Mouse (Mus musculus) cerebellum, postnatal 10 days (tissue): Measurements from ENCODE around the gene Ifna11.
"Not testable (repeated sequence)": the region's sequence is repeated elsewhere in the genome, so short reads cannot be mapped to it uniquely, and the experiment has no call there.

Experiments used
- DNase-seq, 2 experiments: peaks; one replicate each; pipeline ENCODE4 v3.0.0; 2021; ENCODE audit warnings: mixed read lengths in 2 of 2

Gene Ifna11

DNA sequence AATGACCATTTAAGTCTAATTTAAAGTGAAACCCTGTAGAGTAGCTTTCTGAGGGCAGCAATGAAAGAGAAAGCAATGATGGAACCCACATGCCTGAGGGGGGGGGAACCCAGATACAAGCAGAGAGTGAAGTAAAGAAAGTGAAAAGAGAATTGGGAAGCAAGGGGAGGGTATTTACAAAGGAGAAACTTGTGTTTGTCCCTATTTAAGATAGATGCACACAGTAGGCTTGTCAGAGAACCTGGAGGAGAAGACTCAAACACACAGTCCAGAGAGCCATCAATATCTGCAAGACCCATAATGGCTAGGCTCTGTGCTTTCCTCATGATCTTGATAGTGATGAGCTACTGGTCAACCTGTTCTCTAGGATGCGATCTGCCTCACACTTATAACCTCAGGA, at the start of gene Ifna11:
TSS of gene Ifna11 (plus strand) at position 301 of the 400 bp plus-strand sequence.
- DNase-seq: no peak

DNA sequence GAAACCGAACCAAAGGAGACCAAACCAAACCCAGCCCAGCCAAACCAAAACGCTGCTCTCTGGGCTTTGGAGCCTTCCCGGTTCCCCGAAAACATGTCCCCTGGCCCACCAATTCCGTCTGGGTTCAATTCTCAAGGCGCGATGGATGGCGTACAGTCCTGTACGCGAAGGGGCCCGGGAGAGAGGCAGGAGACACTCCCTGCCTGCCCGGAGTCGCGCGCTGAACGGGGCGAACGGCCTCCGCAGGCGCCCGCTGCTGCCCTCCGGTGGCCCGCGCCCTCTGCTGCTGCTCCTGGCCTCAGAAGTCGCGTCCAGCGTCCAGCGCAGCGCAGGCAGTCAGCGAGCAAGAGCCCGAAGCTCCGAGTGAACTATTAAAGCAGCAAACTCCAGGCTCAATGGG, 46.2 kb upstream of the Ifna11 start, which contains the start of gene Gm13290:
TSS of gene Gm13290 (plus strand) at position 301 of the 400 bp plus-strand sequence.
- not testable (repeated sequence) for DNase-seq

DNA sequence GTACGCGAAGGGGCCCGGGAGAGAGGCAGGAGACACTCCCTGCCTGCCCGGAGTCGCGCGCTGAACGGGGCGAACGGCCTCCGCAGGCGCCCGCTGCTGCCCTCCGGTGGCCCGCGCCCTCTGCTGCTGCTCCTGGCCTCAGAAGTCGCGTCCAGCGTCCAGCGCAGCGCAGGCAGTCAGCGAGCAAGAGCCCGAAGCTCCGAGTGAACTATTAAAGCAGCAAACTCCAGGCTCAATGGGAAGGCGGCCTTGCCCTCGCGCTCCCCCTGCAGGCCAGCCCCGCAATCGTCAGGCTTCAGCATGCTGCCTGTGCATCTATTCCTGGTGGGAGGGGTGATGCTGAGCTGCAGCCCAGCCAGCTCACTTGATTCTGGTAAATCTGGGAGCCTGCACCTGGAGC, 43.1 kb upstream of the Ifna11 start, which contains the start of gene Gm13289:
TSS of gene Gm13289 (plus strand) at position 301 of the 400 bp plus-strand sequence.
- not testable (repeated sequence) for DNase-seq

DNA sequence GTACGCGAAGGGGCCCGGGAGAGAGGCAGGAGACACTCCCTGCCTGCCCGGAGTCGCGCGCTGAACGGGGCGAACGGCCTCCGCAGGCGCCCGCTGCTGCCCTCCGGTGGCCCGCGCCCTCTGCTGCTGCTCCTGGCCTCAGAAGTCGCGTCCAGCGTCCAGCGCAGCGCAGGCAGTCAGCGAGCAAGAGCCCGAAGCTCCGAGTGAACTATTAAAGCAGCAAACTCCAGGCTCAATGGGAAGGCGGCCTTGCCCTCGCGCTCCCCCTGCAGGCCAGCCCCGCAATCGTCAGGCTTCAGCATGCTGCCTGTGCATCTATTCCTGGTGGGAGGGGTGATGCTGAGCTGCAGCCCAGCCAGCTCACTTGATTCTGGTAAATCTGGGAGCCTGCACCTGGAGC, 40.2 kb upstream of the Ifna11 start, which contains the start of gene Gm13272:
TSS of gene Gm13272 (plus strand) at position 301 of the 400 bp plus-strand sequence.
- DNase-seq: not testable (repeated sequence)

DNA sequence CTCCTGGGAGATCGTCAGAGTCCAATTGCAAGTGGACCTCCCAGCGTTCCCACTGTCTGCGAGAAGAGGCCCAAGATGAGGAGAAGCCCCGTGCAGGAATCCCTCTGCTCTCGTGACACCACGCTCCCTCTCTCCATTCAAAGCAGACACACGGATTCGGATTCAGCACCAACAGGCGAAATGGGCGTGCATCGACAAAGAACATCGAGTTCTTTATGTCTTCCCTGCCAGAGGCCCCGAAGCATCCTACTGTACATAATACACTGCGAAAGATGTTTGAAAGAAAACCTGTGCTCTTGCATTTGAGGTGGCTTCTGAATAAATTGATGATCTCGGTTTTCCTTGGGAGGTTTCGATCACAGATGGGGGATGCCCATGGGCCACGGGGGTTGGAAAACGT, 39.4 kb upstream of the Ifna11 start:
- DNase-seq: peak in 1 of 2 experiments; percentile 3

DNA sequence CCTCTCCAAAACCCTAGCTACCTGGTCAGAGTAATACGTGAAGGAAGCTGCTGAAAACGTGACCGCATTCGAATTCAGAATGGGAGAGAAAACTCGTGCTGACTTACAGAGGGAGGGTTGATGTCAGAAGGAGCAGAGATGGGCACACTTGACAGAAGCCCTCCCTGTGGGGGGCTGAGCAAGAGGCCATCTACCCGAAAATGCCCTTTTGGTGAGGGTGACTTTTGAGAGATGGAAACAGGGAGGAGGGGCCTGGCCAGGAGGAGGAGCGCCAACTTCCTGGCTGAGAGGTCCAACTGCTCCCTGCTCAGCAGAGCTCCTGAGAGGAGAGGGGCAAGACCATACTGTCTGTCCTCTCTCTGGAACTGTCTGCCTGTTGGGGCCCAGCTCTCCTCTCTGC, 37.9 kb upstream of the Ifna11 start, which contains the start of gene Ifnz:
TSS of gene Ifnz (plus strand) at position 301 of the 400 bp plus-strand sequence.
- not testable (repeated sequence) for DNase-seq

DNA sequence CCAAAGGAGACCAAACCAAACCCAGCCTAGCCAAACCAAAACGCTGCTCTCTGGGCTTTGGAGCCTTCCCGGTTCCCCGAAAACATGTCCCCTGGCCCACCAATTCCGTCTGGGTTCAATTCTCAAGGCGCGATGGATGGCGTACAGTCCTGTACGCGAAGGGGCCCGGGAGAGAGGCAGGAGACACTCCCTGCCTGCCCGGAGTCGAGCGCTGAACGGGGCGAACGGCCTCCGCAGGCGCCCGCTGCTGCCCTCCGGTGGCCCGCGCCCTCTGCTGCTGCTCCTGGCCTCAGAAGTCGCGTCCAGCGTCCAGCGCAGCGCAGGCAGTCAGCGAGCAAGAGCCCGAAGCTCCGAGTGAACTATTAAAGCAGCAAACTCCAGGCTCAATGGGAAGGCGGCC, 37.4 kb upstream of the Ifna11 start:
- DNase-seq: not testable (repeated sequence)

DNA sequence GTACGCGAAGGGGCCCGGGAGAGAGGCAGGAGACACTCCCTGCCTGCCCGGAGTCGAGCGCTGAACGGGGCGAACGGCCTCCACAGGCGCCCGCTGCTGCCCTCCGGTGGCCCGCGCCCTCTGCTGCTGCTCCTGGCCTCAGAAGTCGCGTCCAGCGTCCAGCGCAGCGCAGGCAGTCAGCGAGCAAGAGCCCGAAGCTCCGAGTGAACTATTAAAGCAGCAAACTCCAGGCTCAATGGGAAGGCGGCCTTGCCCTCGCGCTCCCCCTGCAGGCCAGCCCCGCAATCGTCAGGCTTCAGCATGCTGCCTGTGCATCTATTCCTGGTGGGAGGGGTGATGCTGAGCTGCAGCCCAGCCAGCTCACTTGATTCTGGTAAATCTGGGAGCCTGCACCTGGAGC, 34.4 kb upstream of the Ifna11 start, which contains the start of gene Gm13276:
TSS of gene Gm13276 (plus strand) at position 301 of the 400 bp plus-strand sequence.
- DNase-seq: not testable (repeated sequence)

DNA sequence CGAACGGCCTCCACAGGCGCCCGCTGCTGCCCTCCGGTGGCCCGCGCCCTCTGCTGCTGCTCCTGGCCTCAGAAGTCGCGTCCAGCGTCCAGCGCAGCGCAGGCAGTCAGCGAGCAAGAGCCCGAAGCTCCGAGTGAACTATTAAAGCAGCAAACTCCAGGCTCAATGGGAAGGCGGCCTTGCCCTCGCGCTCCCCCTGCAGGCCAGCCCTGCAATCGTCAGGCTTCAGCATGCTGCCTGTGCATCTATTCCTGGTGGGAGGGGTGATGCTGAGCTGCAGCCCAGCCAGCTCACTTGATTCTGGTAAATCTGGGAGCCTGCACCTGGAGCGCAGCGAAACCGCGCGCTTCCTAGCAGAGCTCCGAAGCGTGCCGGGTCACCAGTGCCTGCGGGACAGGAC, 31.4 kb upstream of the Ifna11 start, which contains the start of gene Gm13277:
TSS of gene Gm13277 (plus strand) at position 231 of the 400 bp plus-strand sequence.
- peak; percentile 74 to 82 for DNase-seq

DNA sequence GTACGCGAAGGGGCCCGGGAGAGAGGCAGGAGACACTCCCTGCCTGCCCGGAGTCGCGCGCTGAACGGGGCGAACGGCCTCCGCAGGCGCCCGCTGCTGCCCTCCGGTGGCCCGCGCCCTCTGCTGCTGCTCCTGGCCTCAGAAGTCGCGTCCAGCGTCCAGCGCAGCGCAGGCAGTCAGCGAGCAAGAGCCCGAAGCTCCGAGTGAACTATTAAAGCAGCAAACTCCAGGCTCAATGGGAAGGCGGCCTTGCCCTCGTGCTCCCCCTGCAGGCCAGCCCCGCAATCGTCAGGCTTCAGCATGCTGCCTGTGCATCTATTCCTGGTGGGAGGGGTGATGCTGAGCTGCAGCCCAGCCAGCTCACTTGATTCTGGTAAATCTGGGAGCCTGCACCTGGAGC, 28.5 kb upstream of the Ifna11 start, which contains the start of gene Gm13278:
TSS of gene Gm13278 (plus strand) at position 301 of the 400 bp plus-strand sequence.
- not testable (repeated sequence) for DNase-seq

DNA sequence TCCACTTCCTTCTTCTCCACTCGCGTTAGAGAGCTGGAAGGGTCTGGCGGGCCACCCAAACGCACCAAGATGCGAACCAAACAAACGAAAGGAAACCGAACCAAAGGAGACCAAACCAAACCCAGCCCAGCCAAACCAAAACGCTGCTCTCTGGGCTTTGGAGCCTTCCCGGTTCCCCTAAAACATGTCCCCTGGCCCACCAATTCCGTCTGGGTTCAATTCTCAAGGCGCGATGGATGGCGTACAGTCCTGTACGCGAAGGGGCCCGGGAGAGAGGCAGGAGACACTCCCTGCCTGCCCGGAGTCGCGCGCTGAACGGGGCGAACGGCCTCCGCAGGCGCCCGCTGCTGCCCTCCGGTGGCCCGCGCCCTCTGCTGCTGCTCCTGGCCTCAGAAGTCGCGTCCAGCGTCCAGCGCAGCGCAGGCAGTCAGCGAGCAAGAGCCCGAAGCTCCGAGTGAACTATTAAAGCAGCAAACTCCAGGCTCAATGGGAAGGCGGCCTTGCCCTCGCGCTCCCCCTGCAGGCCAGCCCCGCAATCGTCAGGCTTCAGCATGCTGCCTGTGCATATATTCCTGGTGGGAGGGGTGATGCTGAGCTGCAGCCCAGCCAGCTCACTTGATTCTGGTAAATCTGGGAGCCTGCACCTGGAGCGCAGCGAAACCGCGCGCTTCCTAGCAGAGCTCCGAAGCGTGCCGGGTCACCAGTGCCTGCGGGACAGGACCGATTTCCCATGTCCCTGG, 25.7 kb upstream of the Ifna11 start, which contains the start of gene Gm13275:
TSS of gene Gm13275 (plus strand) at position 552 of the 740 bp plus-strand sequence.
- DNase-seq: peak; percentile 51 to 55

DNA sequence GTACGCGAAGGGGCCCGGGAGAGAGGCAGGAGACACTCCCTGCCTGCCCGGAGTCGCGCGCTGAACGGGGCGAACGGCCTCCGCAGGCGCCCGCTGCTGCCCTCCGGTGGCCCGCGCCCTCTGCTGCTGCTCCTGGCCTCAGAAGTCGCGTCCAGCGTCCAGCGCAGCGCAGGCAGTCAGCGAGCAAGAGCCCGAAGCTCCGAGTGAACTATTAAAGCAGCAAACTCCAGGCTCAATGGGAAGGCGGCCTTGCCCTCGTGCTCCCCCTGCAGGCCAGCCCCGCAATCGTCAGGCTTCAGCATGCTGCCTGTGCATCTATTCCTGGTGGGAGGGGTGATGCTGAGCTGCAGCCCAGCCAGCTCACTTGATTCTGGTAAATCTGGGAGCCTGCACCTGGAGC, 22.7 kb upstream of the Ifna11 start, which contains the start of gene Gm13279:
TSS of gene Gm13279 (plus strand) at position 301 of the 400 bp plus-strand sequence.
- DNase-seq: not testable (repeated sequence)

DNA sequence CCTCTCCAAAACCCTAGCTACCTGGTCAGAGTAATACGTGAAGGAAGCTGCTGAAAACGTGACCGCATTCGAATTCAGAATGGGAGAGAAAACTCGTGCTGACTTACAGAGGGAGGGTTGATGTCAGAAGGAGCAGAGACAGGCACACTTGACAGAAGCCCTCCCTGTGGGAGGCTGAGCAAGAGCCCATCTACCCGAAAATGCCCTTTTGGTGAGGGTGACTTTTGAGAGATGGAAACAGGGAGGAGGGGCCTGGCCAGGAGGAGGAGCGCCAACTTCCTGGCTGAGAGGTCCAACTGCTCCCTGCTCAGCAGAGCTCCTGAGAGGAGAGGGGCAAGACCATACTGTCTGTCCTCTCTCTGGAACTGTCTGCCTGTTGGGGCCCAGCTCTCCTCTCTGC, 20.4 kb upstream of the Ifna11 start, which contains the start of gene Gm13285:
TSS of gene Gm13285 (plus strand) at position 301 of the 400 bp plus-strand sequence.
- DNase-seq: not testable (repeated sequence)

DNA sequence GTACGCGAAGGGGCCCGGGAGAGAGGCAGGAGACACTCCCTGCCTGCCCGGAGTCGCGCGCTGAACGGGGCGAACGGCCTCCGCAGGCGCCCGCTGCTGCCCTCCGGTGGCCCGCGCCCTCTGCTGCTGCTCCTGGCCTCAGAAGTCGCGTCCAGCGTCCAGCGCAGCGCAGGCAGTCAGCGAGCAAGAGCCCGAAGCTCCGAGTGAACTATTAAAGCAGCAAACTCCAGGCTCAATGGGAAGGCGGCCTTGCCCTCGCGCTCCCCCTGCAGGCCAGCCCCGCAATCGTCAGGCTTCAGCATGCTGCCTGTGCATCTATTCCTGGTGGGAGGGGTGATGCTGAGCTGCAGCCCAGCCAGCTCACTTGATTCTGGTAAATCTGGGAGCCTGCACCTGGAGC, 16.8 kb upstream of the Ifna11 start, which contains the start of gene Gm13287:
TSS of gene Gm13287 (plus strand) at position 301 of the 400 bp plus-strand sequence.
- not testable (repeated sequence) for DNase-seq

DNA sequence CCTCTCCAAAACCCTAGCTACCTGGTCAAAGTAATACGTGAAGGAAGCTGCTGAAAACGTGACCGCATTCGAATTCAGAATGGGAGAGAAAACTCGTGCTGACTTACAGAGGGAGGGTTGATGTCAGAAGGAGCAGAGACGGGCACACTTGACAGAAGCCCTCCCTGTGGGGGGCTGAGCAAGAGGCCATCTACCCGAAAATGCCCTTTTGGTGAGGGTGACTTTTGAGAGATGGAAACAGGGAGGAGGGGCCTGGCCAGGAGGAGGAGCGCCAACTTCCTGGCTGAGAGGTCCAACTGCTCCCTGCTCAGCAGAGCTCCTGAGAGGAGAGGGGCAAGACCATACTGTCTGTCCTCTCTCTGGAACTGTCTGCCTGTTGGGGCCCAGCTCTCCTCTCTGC, 14.5 kb upstream of the Ifna11 start, which contains the start of gene Gm13288:
TSS of gene Gm13288 (plus strand) at position 301 of the 400 bp plus-strand sequence.
- DNase-seq: not testable (repeated sequence)

DNA sequence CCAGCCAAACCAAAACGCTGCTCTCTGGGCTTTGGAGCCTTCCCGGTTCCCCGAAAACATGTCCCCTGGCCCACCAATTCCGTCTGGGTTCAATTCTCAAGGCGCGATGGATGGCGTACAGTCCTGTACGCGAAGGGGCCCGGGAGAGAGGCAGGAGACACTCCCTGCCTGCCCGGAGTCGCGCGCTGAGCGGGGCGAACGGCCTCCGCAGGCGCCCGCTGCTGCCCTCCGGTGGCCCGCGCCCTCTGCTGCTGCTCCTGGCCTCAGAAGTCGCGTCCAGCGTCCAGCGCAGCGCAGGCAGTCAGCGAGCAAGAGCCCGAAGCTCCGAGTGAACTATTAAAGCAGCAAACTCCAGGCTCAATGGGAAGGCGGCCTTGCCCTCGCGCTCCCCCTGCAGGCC, 14.0 kb upstream of the Ifna11 start:
- peak; percentile 9 to 36 for DNase-seq

DNA sequence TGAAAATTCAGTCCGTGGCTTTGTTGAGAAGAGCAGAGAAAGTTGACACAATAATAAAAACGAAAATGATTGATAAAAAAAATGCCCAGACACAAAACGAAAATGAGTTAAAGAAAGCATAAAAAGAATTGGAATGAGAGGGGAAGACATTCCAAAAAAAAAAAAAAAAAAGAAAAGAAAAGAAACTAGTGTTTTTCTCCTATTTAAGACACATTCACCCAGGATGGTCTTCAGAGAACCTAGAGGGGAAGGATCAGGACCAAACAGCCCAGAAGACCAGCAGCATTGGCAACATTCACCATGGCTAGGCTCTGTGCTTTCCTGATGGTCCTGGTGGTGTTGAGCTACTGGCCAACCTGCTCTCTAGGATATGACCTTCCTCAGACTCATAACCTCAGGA, 3.8 kb upstream of the Ifna11 start, which contains the start of gene Ifna7:
TSS of gene Ifna7 (plus strand) at position 301 of the 400 bp plus-strand sequence.
- no peak for DNase-seq

DNA sequence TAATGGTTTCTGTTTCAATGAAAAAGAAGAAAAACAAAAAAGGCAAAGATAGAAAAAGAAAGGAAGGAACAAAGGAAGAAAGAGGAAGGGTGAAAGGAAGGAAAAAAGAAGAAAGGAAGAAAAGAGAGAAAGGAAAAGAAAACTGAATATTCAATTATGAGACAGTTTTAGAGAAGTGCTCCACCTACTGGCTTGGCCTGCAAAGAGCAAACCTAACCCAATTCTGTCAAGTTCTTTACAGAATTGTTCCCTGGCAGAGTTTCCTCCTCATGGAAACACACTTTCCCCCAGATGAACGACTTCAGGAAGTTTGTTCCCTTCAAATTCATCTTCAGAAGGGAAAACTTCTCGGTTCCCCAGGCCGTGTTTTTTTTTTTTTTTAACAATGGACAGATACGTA, 3.2 kb downstream of the Ifna11 start:
- DNase-seq: peak; percentile 35 to 45

DNA sequence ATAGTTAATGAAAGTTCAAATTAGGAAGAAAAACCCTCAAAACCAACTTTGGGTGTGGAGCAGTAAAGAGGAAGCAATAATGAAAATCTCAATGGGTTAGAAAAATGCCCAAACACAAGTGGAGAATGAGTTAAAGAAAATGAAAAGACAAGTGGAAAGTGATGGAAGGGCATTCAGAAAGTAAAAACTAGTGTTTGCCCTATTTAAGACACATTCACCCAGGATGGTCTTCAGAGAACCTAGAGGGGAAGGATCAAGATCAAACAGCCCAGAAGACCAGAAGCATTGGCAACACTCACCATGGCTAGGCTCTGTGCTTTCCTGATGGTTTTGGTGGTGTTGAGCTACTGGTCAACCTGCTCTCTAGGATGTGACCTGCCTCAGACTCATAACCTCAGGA, 7.4 kb downstream of the Ifna11 start, which contains the start of gene Ifna6:
TSS of gene Ifna6 (plus strand) at position 301 of the 400 bp plus-strand sequence.
- not testable (repeated sequence) for DNase-seq

DNA sequence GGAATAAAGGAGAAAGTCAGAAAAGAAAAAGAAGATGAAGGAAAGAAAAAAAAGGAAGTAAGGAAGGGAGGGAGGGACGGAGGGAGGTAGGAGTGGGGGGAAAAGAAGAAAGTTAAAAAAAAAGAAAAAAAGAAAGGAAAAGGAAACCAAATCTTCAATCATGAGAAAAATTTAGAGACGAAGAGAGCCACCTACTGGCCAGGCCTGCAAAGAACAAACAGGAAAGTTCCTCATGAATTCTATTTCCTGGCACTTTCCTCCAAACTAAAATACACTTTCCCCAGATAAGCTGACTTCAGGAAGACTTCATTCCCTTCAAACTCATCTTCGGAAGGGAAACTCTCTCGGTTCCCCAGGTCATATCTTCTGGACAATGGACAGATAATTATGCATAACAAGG, 10.8 kb downstream of the Ifna11 start:
- DNase-seq: peak; percentile 36 to 37

DNA sequence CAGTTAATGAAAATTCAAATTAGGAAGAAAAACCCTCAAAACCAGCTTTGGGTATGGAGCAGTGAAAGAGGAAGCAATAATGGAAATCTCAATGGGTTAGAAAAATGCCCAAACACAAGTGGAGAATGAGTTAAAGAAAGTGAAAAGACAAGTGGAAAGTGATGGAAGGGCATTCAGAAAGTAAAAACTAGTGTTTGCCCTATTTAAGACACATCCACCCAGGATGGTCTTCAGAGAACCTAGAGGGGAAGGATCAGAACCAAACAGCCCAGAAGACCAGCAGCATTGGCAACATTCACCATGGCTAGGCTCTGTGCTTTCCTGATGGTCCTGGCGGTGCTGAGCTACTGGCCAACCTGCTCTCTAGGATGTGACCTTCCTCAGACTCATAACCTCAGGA, 15.5 kb downstream of the Ifna11 start, which contains the start of gene Ifna5:
TSS of gene Ifna5 (plus strand) at position 301 of the 400 bp plus-strand sequence.
- not testable (repeated sequence) for DNase-seq

DNA sequence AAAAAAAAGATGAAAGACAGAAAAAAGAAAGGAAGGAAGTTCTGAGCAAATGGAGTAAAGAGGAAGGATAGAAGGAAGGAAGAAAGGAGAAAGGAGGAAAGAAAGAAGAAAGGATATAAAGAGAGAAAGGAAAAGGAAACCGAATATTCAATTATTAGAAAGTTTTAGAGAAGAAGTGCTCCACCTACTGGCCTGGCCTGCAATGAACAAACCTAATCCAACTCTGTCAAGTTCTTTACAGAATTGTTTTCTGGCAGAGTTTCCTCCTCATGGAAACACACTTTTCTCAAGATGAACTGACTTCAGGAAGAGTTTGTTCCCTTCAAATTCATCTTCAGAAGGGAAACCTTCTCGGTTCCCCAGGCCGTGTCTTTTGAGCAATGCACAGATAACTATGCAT, 19.1 kb downstream of the Ifna11 start:
- DNase-seq: peak; percentile 7 to 13

DNA sequence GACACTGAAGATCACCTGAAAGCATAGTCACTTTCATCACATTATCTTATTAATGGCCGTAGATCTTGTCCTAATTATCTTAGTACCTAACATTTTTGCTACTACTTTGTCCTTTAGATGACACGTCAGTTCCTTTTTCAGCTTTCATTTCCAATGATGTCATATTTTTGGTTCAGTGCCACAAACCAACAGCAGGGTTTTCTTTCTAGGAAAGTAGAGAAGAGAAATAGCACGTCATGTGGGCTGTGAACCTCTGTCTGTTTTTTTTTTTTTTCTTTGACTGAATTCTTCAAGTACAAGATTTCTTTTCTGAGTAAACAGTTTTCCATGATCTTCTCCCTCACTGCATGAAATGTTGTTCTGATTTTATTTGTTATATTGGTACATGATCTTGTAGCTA, 20.3 kb downstream of the Ifna11 start:
- DNase-seq: no peak
